Mouse (Mus musculus) heart, postnatal 4 days (tissue): ENCODE measurements around the gene Prep. TPM values are rescaled to one million over a fixed set of nuclear protein-coding genes. Genes with fewer than 3 reads are reported as not detected.
A peak's percentile ranks its signal among the peaks of the same experiment; 100 is the strongest.
"Not testable (repeated sequence)": the region's sequence is repeated elsewhere in the genome, so short reads cannot be mapped to it uniquely, and the experiment has no call there.

Experiments
- DNase-seq: peaks from one replicate; pipeline ENCODE4 v3.0.0; 2021
- total RNA-seq, 2 experiments: library from RNA; stranded (reverse); gene quantifications; 2 replicates each; pipeline ENCODE4 v1.2.3; 2021

Gene Prep
- total RNA-seq, 2 experiments from 2014 or later = 24.8 to 25.2 TPM

DNA sequence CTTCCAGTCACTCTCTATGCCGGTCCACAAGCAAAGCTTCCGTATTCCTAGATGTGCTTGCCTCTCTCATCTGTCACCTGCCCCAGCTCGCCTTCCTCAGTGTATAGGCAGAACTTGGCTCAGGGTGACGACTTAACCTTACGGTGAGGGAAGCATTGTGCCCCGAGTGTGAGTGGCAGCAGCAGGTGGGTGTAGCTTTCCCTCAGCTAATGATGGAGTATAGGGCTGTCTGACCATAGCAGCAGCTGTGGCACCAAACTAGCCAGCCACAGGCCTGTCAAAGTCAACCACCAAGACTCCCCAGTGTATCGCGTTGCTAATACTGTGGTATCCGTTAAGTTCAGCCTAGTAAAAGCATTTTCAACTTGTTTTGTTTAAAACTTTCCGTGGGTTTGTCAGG is 9.6 kb downstream of the Prep start:
- no peak for DNase-seq

DNA sequence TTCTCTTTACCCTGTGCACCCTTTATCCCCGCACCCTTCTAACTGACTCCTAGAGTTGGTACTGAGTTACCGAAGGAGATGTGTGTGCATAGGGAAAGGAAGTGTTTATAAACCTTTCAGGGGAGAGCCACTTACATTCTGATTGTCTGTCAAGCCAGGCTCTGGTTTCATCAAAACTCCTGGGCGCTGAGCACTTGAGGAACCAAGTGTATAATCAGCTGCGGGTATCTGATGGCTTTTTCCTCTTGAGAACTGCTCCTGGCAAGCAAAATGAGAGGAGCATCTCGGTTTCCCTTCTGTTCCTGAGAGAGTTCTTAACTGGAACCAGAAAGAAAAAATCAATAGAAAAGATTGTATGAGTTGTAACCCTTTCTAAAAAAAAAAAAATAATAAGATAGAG is 10.3 kb downstream of the Prep start:
- DNase-seq = no peak

DNA sequence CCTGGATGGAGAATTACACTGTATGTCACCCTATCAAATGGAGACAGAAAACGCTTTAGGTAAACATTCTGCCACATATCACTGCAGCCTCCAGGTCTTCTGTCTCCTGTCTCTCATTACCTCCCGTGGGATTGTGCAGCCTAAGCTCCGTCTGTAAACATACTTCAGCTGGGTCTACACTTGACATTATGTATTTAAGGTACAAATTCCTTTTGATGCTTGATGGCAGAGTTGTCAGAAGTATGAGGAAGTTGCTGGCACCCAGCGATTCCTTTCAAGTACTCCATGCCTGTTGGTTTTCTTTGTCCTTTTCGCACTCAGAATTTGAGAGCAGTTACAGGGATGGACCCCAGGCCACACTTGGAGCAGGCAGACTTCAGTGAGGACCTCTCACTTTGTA is 12.8 kb downstream of the Prep start:
- no peak for DNase-seq

DNA sequence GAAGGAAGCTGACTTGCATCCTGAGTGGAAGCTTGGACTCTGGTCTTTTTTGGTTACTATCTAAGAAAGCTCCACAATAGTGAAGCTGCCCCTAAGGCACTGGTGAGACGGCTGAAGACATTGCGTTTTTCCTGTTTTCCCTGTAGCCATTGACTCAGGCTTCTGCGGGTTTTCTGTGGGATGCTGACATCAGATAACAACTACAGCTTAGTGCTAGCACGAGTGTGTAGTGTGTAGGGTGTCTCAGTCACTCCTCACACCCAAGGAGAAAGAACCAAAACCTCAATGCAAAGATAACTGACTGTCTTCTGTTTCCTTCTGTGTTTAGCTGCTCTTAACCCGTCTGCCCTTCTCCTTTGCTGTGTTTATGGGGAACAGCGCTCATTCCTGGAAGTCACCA is 13.5 kb downstream of the Prep start:
- no peak for DNase-seq

DNA sequence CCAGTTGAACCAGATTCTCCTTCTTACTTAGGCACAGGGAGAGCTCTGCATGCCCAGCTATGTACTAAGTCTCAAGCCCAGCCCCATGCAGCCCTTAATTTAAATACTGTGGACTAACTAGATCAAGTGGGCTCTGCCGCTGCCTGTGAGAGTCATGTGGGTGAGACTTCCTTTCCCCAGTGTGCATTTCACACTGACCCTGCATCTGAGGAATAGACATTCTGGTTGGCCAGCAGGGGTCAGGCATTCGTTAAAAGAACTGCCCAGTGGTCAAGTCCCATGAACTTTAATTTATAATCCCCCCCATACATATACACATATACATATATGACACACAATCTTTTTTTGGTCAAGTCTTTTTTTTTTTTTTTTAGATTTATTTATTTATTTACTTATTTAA is 15.7 kb downstream of the Prep start:
- DNase-seq = peak; percentile 24

DNA sequence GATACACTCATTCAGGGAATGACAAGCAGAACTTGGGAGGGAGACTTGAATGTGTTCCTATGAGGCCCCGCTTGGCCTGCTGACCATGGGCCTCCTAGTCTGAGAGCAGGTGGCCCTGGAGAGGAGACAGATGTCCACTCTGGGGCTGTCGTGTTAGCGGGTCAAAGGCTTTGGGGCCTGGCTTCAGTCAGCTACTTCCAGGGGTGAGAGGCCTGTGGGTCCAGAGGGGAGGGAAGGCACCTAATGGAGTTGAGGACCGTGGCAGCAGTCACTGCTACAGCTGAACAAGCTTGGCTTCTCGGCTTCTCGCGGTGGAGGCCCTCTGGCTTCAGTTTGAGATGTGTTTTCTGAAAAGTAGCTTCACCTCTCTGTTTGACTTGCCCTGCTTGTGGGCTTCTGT is 17.0 kb downstream of the Prep start:
- not testable (repeated sequence) for DNase-seq

DNA sequence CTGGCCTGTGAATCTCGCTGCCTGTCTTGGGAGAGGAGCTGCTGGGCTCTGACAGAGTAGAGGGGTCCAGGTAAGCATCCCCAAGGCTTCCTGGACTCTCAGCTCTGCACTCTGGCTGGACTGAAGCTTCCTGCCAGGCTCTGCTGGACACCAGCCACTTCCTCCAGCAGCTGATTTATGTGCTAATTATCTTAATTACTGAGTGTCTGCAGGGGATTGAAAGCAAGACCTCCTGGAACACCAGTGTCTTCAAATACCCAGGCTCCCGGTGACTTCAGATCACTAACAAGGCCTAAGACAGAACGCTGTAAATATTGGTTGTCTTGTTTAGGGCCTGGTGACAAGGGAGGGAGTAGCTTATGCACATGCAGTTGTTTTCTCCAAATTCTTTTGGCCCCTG is 17.5 kb downstream of the Prep start:
- no peak for DNase-seq

DNA sequence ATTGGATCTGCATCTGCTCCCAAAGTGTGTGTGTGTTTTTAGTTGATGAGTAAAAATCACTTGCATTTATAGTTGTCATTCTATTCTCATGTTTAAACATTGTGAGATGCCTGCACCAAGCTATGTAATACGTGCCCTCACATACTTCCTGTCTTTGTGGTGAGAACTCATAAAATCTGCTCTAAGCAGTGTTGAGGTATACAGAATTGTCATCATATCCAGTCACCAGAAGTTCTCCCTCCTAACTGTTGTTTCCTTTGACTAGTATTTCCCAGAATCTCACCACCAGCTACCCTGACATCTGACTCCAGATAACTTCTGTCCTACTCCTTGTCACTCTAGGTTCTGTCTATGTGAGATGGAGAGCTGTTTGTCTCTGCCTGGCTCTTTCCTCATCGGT is 18.3 kb downstream of the Prep start:
- no peak for DNase-seq

DNA sequence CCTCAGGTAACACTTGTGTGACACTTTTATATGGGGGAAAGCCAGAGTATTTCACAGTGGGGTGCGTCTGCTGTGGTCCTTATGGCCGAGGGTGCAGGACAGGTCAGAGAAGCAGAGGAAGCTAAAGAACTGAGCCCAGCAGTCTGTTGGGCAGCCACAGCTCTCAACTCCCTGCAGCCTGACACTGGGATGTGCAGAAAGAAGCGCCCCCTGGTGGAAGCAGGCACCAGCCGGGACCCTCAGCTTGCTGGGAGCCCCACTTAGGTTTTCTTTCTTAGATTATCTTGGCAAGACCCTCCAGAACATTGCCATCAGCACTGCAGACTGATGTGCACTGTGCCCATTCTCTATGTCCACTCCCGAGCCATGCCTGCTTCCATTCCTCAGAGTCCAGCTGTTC is 19.6 kb downstream of the Prep start:
- peak; percentile 53 for DNase-seq

DNA sequence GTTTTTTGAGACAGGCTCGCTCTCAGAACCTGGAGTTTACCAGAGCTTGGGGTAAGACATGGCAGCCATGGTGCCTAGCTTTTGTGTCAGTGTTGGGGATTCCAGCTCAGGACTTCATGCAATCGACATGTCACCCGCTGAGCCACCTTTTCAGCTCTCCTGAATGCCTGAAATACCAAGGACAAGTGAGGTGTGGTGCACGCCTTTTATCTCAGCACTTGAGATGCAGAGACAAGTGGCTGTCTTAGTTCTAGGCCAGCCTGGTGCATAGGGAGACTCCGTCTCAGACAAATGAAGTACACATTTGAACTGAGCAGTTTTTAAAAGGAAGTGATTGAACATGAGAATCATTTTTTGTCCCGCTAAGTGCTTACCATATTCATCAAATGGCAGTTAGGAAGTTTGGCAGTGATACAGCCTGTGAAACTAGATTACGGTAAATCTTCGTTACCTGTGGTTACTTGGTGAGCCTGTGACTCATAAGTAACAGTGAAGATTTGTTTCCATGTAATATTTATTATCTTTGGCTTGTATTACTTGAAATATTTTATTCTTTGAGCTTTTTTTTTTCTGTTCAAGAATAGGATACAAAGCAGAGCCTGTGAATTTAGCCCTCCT is 24.6 kb downstream of the Prep start:
- DNase-seq = no peak

DNA sequence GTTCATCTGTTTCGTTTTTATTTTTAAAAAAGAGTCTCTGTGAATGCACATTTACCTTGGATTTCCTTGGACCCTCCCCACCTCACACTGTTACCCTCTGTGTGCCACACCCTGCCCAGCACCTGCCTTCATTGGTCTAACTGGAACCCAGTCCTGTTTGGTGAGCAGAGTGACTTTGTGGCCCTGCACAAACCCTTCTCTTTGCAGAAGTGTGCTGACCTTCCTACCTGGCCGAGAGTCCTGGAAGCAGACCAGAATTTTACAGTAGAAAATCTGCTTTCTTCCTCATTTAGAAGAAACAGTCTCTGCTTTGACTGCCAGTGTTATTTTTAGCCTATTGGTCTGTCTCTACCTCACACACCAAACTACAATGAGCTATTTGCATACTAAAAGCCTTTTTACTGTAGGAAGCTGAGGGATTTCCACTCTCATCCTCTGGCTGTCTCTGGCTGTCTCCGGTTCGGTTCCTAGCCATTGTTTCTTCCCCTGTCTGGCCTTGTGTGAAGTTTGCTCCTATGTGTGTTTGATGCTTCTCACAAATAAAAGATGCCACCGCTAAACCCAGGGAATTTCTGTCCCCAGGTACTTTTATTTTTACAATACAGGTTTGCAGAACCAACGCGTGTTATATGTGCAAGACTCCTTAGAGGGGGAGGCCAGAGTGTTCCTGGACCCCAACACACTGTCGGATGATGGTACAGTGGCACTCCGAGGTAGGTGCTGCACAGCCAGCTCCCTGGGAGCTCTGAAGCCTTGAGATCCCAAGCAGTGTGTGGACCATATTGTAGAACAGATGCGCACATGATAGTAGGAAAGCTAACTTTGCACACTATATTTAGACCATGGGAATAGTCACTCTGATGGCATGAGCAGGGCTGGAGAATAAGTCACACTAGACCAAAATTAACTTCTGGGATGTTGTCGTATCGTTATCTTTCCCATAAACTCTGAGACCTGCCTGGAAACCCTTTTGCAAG is 25.4 kb downstream of the Prep start:
- no peak for DNase-seq

DNA sequence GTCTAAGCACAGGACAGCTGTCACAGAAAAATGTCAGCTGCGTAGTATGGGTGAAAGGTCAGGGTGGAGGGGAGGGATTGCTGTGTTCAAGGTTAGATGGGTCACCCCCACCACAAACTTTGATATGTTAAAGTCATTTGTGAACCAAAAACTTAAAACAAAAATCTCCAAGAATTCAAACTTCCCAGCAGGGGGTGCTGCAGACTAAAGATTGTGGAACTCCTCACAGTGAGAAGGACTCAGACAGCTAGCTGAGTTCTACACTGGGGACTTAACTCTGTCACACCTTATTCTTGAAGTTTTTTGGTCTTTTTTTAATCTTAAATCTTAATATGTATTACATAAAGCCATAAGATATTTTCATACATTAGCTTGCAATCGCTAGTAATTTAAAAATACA is 31.7 kb downstream of the Prep start:
- peak; percentile 68 for DNase-seq

DNA sequence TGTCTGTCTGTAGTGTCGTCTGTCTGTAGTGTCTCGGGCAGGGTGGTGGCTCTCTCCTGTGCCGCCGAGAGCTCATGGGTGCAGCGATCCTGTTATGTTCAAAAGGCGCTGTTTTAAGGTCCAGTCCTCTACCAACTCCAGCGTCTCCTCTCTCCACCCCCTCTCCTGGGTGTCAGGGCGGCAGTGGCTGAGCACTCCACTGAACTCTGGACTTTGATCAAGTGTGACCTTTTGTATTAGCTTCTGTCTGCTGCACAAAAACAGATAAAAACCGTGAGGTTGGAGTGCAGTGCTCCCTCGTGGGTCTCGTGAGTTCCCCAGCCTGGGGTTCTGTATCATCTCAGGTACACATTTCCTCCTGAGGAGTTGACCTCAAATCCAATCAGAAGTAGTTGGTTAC is 33.5 kb downstream of the Prep start:
- no peak for DNase-seq

DNA sequence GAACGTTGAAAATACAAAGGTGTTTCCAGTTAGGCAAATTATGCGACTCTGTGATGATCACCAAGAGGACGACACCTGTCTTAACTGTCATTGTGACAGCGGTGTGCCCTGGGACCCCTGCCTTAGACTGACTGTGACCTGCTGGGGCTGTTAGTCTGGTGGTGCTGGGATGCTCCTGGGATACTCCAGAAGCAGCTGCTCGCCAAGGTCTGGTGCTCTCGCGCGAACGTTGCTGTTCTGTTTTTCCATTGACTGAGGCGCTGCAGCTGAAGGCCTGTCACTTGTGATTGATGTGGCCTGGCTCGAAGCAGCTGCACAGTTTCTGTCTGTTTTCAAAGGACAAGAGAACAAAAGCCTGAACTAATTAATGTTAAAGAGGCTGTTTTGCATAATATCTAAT is 36.2 kb downstream of the Prep start:
- DNase-seq = no peak

DNA sequence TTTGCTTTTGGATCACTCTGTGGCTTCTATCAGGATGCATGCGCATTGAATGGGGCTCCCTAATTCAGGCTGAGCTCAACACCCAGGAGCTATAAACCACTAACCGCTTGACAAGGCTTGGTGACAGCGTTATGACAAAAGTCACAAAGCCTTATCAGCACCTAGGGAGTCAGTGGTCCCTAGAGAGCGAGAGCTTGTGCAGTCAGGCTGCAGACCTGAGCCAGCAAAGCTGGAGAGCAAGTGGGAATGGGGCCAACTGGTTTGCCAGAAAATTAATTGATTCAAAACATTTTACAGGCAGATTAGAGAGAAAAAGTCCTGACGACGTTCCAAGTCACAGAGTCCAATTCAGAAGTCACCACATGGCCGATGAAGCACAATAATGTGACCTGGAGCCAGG is 37.1 kb downstream of the Prep start:
- DNase-seq = peak; percentile 74

DNA sequence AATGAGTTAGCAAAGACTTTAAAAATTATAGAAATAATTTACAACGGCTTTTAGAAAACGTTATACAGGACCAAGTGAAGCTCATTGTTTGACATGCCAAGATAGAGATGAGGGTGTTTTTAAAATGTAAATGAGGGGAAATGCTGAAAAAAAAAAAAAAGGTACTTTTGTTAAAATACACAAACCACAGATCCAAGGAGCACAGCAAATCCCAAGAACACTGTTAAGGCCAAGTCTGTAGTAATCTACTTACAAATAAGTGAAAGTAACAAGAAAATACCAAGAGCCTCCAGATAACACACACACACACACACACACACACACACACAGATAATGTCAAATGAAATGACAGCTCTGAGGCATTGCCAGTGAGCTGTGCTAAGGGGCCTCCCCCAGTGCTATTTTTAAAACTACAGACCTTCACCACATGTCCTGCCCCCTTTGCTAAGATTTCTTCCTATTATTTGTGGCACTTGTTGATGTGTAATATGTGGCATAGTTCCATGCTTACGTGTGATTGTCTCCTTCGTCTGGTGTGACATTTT is 37.6 kb downstream of the Prep start:
- DNase-seq = peak; percentile 53

DNA sequence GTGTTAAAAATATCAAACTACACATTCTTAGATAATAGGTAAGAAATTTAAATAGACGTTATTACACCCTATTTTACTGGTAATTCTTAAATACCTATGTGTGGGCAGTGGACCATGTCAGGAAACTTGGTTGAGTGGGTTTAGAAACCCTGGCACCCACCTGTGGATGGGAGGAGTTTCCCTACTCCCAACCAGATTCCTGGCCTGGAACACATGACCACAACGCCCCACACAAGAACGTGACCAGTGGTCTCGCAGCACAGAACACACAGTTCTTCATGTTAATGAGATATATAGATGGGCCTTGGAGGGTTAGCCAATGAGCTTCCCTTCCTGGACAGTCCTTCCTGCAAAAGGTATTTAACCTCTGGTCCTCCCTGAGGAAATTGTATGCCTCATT is 39.5 kb downstream of the Prep start:
- DNase-seq = no peak

DNA sequence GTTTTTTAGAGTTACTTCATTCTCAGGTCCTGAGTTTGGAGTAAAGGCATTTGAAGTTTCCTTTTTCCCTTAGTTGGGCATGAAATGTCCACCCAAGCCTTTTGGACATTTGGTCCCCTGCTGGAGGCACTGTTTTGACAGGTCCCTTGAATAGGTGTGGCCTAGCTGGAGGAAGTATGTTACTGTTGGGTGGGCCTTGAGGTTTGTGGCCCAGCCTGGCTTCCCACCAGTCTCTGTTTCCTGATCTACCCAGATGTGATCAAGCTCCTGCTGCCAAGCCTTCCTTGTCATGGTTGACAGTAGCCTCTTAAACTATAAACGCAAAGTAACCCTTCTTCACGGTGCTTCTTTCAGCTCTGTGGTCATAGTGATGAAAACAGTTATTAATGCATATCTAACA is 40.3 kb downstream of the Prep start:
- no peak for DNase-seq

DNA sequence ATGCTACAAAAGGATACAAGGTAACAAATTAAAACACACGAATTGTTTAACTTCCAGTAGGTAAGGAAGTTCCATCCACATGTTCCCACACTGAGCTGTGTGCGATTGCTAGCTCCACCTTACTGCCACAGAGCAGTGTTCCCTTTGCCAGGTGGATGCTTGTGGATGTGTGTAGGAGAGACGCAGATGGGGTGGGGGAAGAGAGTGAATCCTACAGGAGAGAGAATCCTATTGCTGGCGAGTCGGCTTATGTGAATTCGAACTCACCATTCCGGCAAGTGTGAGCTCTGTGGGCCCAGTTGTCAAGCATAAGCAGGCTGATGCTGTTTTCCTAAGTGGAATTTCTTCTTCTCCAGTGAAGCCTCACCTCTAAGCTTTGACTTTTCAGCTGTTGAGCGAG is 42.0 kb downstream of the Prep start:
- DNase-seq = no peak

DNA sequence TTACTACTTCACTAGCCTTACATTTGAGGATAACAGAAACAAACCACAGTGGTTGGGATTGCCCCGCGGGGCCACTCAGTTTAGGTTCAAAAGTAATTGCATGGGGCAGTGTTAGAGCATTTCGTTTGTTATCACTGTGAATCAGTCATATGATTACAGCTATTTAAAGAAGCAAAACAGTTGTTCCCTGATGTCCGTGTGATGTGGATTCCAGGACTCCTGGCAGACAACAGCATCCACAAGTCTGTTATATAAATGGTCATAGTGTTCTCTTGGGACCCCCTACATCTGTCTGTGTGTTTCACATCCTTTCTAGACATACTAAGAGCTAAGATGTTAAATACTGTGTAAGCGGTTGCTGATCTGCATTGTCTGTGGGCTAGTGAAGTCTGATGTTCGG is 43.0 kb downstream of the Prep start:
- no peak for DNase-seq

DNA sequence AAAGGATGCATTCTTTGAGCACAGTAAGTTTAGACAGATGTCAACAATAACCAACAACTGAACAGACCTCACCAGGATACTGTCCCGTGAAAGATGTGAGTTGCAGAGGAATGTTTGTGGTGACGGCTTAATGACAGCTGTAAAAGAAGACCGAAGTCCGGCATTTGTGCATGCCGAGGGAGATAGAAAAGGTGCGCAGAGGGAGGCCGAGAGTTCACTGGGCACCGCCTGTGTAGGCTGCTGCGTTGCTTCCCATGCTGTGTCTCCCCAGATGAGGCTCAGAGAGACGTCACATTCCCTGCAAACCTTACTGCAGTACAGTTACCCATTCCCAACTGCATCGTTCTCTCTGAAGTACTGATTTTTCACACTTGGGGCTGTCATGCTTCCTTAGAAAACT is 45.9 kb downstream of the Prep start:
- no peak for DNase-seq

DNA sequence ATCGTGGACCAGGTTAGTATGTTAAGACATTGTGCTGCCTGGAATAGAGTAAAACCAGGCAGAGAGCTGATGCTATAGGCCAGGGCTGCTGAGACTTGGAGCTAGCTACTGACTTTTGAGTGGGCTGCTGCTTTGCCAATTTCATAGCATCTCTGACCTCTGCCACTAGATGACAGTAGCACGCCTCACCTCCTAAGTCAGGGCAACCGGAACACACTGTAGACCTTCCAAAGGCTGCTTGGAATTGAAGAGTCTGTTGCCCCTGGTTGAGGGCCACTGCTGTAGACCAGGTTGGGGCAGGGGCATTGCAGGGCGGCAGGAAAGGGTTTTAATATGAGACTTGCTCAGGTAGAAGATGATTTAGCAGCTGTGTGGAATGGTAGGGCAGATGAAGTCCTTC is 47.5 kb downstream of the Prep start:
- peak; percentile 61 for DNase-seq

DNA sequence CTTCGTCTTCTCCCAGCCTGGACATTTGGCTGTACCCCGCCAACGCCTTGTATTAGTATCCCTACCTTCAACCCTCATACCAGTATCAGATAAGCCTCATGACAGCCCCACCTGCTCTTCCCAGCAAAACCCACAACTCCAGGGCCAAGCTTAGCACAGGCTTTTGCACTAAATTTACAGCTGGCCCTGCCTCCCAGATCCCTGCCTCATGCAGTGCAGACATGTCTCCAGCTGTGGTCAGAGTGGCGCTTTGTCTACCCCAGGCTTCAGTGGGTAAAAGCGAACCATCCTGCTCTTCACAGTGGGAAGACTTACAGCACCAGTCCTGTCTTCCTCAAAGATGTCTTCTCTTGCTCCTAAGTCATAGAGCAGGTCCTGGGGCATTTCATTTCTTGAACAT is 49.8 kb downstream of the Prep start:
- no peak for DNase-seq

DNA sequence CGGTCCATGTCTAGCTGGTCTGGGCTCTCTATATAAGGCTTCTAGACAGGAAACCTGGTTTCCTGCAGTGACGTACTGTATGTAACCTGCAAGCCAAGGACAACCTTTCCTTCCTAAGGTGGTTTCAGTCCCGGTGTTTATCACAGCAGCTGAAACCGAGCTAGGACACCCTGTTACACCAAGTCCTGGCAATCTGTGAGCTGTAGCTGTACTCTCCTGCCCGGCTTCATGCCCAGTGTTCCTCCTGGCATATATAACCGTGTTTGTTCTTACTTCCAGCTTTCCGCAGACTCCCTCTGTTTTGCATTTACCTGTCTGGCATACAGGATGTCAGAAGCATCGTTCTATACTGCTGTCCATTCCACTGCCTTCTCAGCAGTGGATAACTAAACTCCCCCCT is 51.4 kb downstream of the Prep start:
- DNase-seq = no peak
